ENCODE assay signal across 28 mouse cellular contexts in the genomic region with DNA sequence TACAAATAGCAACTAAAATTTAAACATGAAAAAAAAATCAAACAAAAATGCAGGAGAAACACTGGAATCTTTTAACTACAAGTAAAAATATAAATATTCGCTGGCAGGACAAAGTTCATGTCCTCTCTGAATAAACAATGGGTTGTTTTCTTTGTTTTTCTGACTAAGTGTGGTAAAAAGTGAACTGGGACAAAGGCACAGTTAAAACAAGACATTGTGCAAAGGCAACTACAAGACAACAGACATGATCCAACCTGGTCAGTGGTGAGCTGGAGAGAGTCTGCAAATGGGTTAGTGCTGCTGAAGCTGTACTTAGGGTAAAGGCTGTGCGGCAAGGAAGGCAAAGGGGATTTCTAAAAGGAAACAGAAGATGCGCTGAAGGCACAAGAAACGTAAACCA.
A peak's percentile ranks its signal among the peaks of the same experiment; 100 is the strongest.
DNase-seq lines count a peak whose midpoint lies in the region; ATAC-seq and TF ChIP-seq lines count a peak whose summit lies in the region.
"Had no signal": no experiment of that assay in that cellular context is flagged by ENCODE, and none has a peak within 500 bp of the region (broad histone marks: within the 10 kb centered on the region; RNA-seq: fewer than 3 reads in every experiment).

No protein-coding gene starts in this region.

- H3K4me3 ChIP-seq in limb, embryonic 12.5 days (replicated peaks): no peak overlapping the region
- no peak overlapping the region for H3K4me3 ChIP-seq in limb, embryonic 10.5 days
- H3K4me3 ChIP-seq in liver, postnatal 0 days (ENCODE audit: low read depth, low read length): no peak overlapping the region
- H3K4me3 ChIP-seq in liver, embryonic 12.5 days: no peak overlapping the region
- H3K4me3 ChIP-seq in hindbrain, postnatal 0 days (ENCODE audit: low read length): no peak overlapping the region
- H3K4me3 ChIP-seq: embryonic facial prominence, embryonic 13.5 days; embryonic facial prominence, embryonic 15.5 days; erythroblast, embryonic 14.5 days; forebrain, embryonic 10.5 days; forebrain, embryonic 12.5 days had no signal

- H3K27me3 ChIP-seq in limb, embryonic 12.5 days: no peaks in the 10 kb centered on the region
- H3K27me3 ChIP-seq in limb, embryonic 10.5 days (ENCODE audit: low read depth, poor library complexity, severe bottlenecking): no peaks in the 10 kb centered on the region
- no peaks in the 10 kb centered on the region for H3K27me3 ChIP-seq in liver, postnatal 0 days (ENCODE audit: insufficient read depth, low read length)
- H3K27me3 ChIP-seq in liver, embryonic 12.5 days (replicated peaks): no peaks in the 10 kb centered on the region
- H3K27me3 ChIP-seq in hindbrain, postnatal 0 days (ENCODE audit: insufficient read depth, low read length): no peaks in the 10 kb centered on the region
- H3K27me3 ChIP-seq: CH12.LX; embryonic facial prominence, embryonic 13.5 days; embryonic facial prominence, embryonic 15.5 days; forebrain, embryonic 12.5 days; Patski had no signal

- TF ChIP-seq EP300 in liver, postnatal 0 days (IDR thresholded peaks at IDR 0.05; ENCODE audit: low read depth): no peak

- 89% methylated on average over 4 of the region's 4 CpGs for WGBS in limb, embryonic 12.5 days
- WGBS in limb, embryonic 10.5 days: 91% methylated on average over 4 of the region's 4 CpGs
- 70% methylated on average over 4 of the region's 4 CpGs for WGBS in liver, postnatal 0 days (ENCODE audit: insufficient replicate concordance)
- WGBS in liver, embryonic 12.5 days (ENCODE audit: insufficient replicate concordance): 59% methylated on average over 4 of the region's 4 CpGs
- 94% methylated on average over 4 of the region's 4 CpGs for WGBS in hindbrain, postnatal 0 days

- peak overlapping the region; percentile 62; the same call in 1 of the 2 replicates for H3K27ac ChIP-seq in limb, embryonic 12.5 days
- H3K27ac ChIP-seq in limb, embryonic 10.5 days: no peak overlapping the region
- no peak overlapping the region for H3K27ac ChIP-seq in liver, postnatal 0 days (ENCODE audit: low read depth)
- H3K27ac ChIP-seq in liver, embryonic 12.5 days: no peak overlapping the region
- H3K27ac ChIP-seq in hindbrain, postnatal 0 days: no peak overlapping the region
- H3K27ac ChIP-seq: embryonic facial prominence, embryonic 13.5 days; embryonic facial prominence, embryonic 15.5 days; forebrain, embryonic 10.5 days; forebrain, embryonic 12.5 days had no signal

- no peak for ATAC-seq in limb, embryonic 12.5 days (ENCODE audit: insufficient number of reproducible peaks, insufficient read depth, low FRiP score, low TSS enrichment, low read depth)
- ATAC-seq in liver, postnatal 0 days: 0 out of 2 replicates have a peak, but pooled peaks have one; percentile 31
- no peak for ATAC-seq in liver, embryonic 12.5 days
- no peak for ATAC-seq in hindbrain, postnatal 0 days
- ATAC-seq: activated CD4-positive, CD25-positive, alpha-beta regulatory T cell, adult 4 months; CD4-positive, CD25-positive, alpha-beta regulatory T cell, adult 4 months; forebrain, embryonic 14.5 days; forebrain, embryonic 16.5 days; Patski had no signal

- DNase-seq in limb, embryonic 10.5 days (ENCODE audit: low spot score): no peak
- DNase-seq in liver, postnatal 0 days: no peak
- DNase-seq in hindbrain, postnatal 0 days (ENCODE audit: low spot score): no peak
- DNase-seq: adrenal gland, adult 2 months; adrenal gland, postnatal 10 days; adrenal gland, postnatal 25 days; B cell, adult 2 months; cerebellum, adult 11 months; cerebellum, adult 18-20 months; cerebellum, adult 8-10 months; cerebellum, adult 9-11 months; cerebellum, postnatal 14 days; cerebellum, postnatal 36 days; embryo, embryonic 11 days had no signal

- H3K36me3 ChIP-seq in limb, embryonic 12.5 days: peaks cover 39% of the 10 kb centered on the region
- peaks cover 44% of the 10 kb centered on the region for H3K36me3 ChIP-seq in limb, embryonic 10.5 days
- H3K36me3 ChIP-seq in liver, postnatal 0 days (replicated peaks; ENCODE audit: insufficient read depth, low read length): no peaks in the 10 kb centered on the region
- H3K36me3 ChIP-seq in liver, embryonic 12.5 days: no peaks in the 10 kb centered on the region
- no peaks in the 10 kb centered on the region; the same call in 1 of the 2 replicates for H3K36me3 ChIP-seq in hindbrain, postnatal 0 days (ENCODE audit: insufficient read depth, low read length)
- H3K36me3 ChIP-seq: G1E had no signal

- H3K4me1 ChIP-seq in limb, embryonic 12.5 days (replicated peaks): peaks cover 16% of the 10 kb centered on the region
- no peaks in the 10 kb centered on the region for H3K4me1 ChIP-seq in limb, embryonic 10.5 days
- no peaks in the 10 kb centered on the region for H3K4me1 ChIP-seq in liver, postnatal 0 days (ENCODE audit: insufficient read depth)
- no peaks in the 10 kb centered on the region for H3K4me1 ChIP-seq in liver, embryonic 12.5 days
- H3K4me1 ChIP-seq in hindbrain, postnatal 0 days (ENCODE audit: insufficient read depth, low read length): no peaks in the 10 kb centered on the region
- H3K4me1 ChIP-seq: forebrain, embryonic 12.5 days had no signal

- H3K9me3 ChIP-seq in limb, embryonic 12.5 days: no peaks in the 10 kb centered on the region
- no peaks in the 10 kb centered on the region for H3K9me3 ChIP-seq in limb, embryonic 10.5 days (replicated peaks)
- H3K9me3 ChIP-seq in liver, postnatal 0 days (ENCODE audit: low read length): no peaks in the 10 kb centered on the region
- no peaks in the 10 kb centered on the region for H3K9me3 ChIP-seq in liver, embryonic 12.5 days (replicated peaks)
- H3K9me3 ChIP-seq in hindbrain, postnatal 0 days (ENCODE audit: low read length): no peaks in the 10 kb centered on the region
- H3K9me3 ChIP-seq: embryonic facial prominence, embryonic 13.5 days; embryonic facial prominence, embryonic 15.5 days; forebrain, embryonic 10.5 days; forebrain, embryonic 12.5 days had no signal

- no peak overlapping the region for H3K4me2 ChIP-seq in limb, embryonic 12.5 days
- H3K4me2 ChIP-seq in liver, postnatal 0 days (ENCODE audit: low read depth, low read length): no peak overlapping the region
- H3K4me2 ChIP-seq in liver, embryonic 12.5 days: no peak overlapping the region
- H3K4me2 ChIP-seq in hindbrain, postnatal 0 days (ENCODE audit: low read depth, low read length): no peak overlapping the region
- H3K4me2 ChIP-seq: embryonic facial prominence, embryonic 13.5 days; embryonic facial prominence, embryonic 15.5 days; forebrain, embryonic 12.5 days had no signal

- no peak for TF ChIP-seq CTCF in liver, postnatal 0 days (IDR thresholded peaks at IDR 0.05; ENCODE audit: low read depth)
- no peak for TF ChIP-seq CTCF in hindbrain, postnatal 0 days (IDR thresholded peaks at IDR 0.05; ENCODE audit: low read depth)

- H3K9ac ChIP-seq in limb, embryonic 12.5 days (replicated peaks): no peak overlapping the region
- H3K9ac ChIP-seq in liver, postnatal 0 days (replicated peaks): no peak overlapping the region
- no peak overlapping the region for H3K9ac ChIP-seq in liver, embryonic 12.5 days
- no peak overlapping the region for H3K9ac ChIP-seq in hindbrain, postnatal 0 days (replicated peaks; ENCODE audit: low read length)
- H3K9ac ChIP-seq: embryonic facial prominence, embryonic 13.5 days; embryonic facial prominence, embryonic 15.5 days; forebrain, embryonic 12.5 days had no signal
